Mouse (Mus musculus) heart, postnatal 36 days (tissue): ENCODE measurements around the gene Plac8. TPM values are rescaled to one million over a fixed set of nuclear protein-coding genes. Genes with fewer than 3 reads are reported as not detected.
A peak's percentile ranks its signal among the peaks of the same experiment; 100 is the strongest.

Experiments used
- DNase-seq, 2 experiments: peaks; one replicate each; pipeline ENCODE4 v3.0.0; 2021 to 2022
- intact Hi-C: fragments of 180-260 bp; cut with DNase I; formaldehyde crosslinking; loops from one replicate; pipeline ENCODE4 v1.15.1; 2025
- total RNA-seq, 2 experiments: library from RNA; stranded (reverse); gene quantifications; 2 replicates each; pipeline ENCODE4 v1.2.3; 2021

The Plac8 gene
- total RNA-seq, 2 experiments from 2014 or later, result 0.79 to 1.1 TPM

- intact Hi-C loops, result loop anchor here (5.0 to 10.0 kb wide), 3 partner anchors 116 to 368 kb away; no protein-coding TSS in a partner anchor
- DNase-seq, result no peak
Measured at GRCm38 (mm10) chr5:100546294-100547080, 25.6 kb downstream of the Plac8 start.

DNA sequence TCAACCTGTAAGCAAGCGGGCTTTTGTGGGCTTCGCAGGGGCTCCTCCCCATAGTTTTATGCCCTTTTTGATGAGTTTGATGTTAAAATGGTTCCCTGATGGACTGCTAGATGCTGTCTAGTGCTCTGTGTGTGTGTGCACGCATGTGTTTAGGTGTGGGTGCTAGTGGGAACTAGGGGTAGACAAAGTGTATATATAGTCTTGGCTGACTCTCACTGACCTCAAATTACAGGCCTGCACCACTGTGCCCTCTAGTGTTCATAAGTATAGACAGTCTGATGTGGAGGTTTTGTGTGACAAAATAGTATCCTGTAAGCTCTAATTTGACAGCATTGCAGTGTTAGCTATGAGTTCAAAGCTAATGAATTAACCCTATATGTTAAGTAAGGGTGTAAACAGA lies 35.4 kb downstream of the Plac8 start:
- peak in 1 of 2 experiments; percentile 21 for DNase-seq
- intact Hi-C loops, result loop anchor here (5.0 kb wide), 1 partner anchor 164 kb away; no protein-coding TSS in a partner anchor

GRCm38 (mm10) chr5:100535826-100536225 lies 36.2 kb downstream of the Plac8 start:
- DNase-seq, result no peak
- intact Hi-C loops, result loop anchor here (5.0 kb wide), 1 partner anchor 164 kb away; no protein-coding TSS in a partner anchor

GRCm38 (mm10) chr5:100526164-100526563 lies 45.9 kb downstream of the Plac8 start:
- intact Hi-C loops, result no loop called here
- peak; percentile 25 to 42 for DNase-seq

GRCm38 (mm10) chr5:100525620-100526019 lies 46.4 kb downstream of the Plac8 start:
- intact Hi-C loops, result no loop called here
- no peak for DNase-seq

- intact Hi-C loops, result no loop called here
- DNase-seq, result no peak
Measured at GRCm38 (mm10) chr5:100524921-100525320, 47.1 kb downstream of the Plac8 start.

DNA sequence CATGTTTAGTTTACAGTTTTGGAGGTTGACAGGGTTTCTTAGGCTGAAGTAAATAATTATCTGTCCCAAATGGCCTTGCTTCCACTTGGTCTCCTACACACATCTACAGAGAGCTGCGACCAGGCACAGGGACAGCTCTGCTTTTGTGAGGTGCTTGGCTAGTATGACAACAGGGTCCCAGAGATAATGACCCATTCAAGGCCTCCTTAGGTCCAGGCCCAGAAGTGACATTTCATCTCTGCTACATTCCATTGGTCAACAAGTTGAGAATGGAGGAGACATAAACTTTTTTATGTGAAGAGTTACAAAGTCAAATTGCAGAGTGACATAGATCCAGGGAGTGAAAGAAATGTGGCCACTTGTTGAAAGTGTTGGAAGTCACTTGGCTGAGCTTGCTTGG lies 48.7 kb downstream of the Plac8 start:
- intact Hi-C loops, result no loop called here

GRCm38 (mm10) chr5:100520223-100520622 lies 51.8 kb downstream of the Plac8 start:
- DNase-seq, result no peak
- intact Hi-C loops, result no loop called here

More for the DNA sequence above, 48.7 kb downstream of the Plac8 start:
- DNase-seq, result no peak

GRCm38 (mm10) chr5:100519027-100519411 lies 53.0 kb downstream of the Plac8 start:
- DNase-seq, result no peak
- intact Hi-C loops, result loop anchor here (5.0 kb wide), 1 partner anchor 102 kb away; the partner anchor contains the start of gene Sec31a

DNA sequence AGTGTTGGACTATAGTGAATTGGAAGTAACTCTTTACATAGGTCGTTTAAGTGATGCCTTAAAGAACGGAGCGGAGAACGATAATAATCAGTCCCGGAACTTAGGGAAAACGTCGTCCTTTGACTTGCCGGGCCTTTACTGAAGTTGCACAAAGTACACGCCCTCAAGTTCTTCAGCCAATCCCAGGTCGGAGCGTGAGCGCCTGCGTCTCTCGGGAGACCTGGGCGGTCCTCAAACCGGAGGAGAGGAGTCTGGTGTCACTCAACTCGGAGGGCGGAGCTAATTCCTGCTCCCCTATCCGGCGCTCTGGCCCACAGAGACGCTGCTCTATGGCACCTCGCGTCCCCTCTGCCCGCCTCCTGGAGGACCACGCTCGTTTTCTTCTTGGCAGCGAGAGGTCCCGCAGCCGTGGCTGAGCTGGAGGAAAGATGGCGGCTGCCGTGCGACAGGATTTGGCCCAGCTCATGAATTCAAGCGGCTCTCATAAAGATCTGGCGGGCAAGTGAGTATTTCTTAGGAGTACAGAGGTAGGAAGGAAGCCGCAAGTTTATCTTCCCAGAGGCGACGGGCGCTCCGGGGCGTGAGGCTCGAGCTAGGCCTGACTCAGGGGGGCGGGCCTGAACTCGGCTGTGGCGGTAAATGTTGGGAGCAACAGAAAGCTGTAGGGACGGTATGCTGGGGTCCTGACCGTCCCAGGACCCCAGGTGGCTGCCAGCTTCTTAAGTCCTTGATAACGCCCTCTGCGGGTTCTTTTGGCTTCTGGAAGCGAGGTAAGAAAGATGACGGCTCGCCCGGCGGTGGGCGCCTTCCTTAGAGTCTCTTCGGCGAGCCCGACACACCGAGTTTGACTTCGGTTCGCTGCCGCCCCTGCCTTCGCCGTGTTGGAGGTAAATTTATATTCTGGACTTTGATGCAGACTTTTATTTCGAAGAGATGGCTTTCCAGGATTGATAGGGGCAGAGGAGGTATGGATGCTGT lies 53.7 kb downstream of the Plac8 start, which contains the start of gene Cops4:
Gene Cops4 (plus strand): TSS at position 261 of the 978 bp plus-strand sequence.
- peak; percentile 95 to 96 for DNase-seq
- intact Hi-C loops, result loop anchor here (1.0 to 5.0 kb wide), 2 partner anchors 18 to 101 kb away; partner anchors contain the start of genes Lin54 and Sec31a

- intact Hi-C loops, result no loop called here
- DNase-seq, result no peak
Measured at GRCm38 (mm10) chr5:100512576-100512975, 59.5 kb downstream of the Plac8 start.

DNA sequence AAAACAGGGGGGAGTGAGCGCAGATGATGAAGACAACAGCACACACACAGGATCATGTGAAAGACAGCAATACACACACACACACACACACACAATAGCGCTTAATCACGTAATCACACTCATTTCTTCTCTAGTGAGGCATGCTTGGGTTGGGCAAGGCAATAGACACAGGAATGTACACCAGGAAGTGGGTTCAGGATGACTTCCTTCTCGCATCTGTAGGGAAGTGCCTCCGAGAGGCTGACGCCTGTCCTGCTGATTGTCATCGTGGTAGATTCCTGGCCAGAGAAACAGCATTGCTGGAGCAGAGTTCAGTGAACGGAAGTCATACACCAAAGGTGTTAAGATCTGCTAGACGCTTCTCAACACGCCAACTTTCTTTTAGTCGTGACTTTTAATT lies 62.8 kb downstream of the Plac8 start:
- intact Hi-C loops, result loop anchor here (10.0 kb wide), 1 partner anchor 534 kb away; the partner anchor contains the start of genes 4930524J08Rik and Hnrnpd
- no peak for DNase-seq

Other genes starting within 250 kb of the Plac8 start
- gene Sec31a, start 156.0 kb downstream of the Plac8 start, total RNA-seq, result 100 to 1,000 TPM; 109 TPM
- 1 to 10 TPM; 8.3 to 8.6 TPM for gene Lin54, start 71.6 kb downstream of the Plac8 start, total RNA-seq
- gene Cops4, start 53.9 kb downstream of the Plac8 start, total RNA-seq, result 10 to 100 TPM; 85.7 to 85.8 TPM
- gene Coq2, start 102.9 kb upstream of the Plac8 start, total RNA-seq, result 10 to 100 TPM; 97.4 to 98.2 TPM
- 1 to 10 TPM in 1 of 2 experiments, under 1 TPM in 1; 0.97 to 1.3 TPM for gene Hpse, start 147.5 kb upstream of the Plac8 start, total RNA-seq
- 1 to 10 TPM; 2.1 to 3.6 TPM for gene Helq, start 226.4 kb upstream of the Plac8 start, total RNA-seq
- gene Mrps18c, start 226.4 kb upstream of the Plac8 start, total RNA-seq, result 10 to 100 TPM; 81.3 to 84.8 TPM
- gene Abraxas1, start 248.7 kb upstream of the Plac8 start, total RNA-seq, result 10 to 100 TPM; 11.0 to 13.2 TPM